Mouse (Mus musculus): ENCODE data around the gene Mtm1. TPM values are rescaled to one million over a fixed set of nuclear protein-coding genes. Genes with fewer than 3 reads are reported as not detected.

The Mtm1 gene
- polyA plus RNA-seq, 1 experiment from 2014 or later = 6.3 TPM

DNA sequence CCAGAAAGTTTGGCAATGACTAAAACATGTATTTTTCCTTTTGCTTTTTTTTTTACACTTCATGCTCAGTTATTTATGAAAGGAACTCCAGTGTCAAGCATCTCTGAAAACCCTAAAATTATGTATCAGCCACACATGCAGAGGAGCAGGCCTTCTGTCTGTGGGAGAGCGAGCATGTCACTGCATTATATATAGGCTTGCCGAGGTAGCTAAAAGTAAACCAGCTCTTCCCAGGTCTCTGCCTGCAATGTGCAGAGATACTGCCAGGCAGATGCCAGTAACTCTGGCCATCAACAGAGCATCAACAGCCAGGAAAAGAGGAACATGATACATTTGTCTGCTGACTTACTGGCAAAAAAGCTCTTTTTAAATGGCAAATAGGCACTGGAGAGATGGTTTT lies 83.6 kb downstream of the Mtm1 start:
- Histone ChIP-seq H3K27ac (replicated peaks) (no peak overlapping the region), H3K9me3 (ENCODE audit: control insufficient read depth, low read length) (no peaks in the 10 kb centered on the region), H3K27me3 (ENCODE audit: control insufficient read depth, insufficient read depth, low read length) (no peaks in the 10 kb centered on the region), H3K36me3 (ENCODE audit: control insufficient read depth, insufficient read depth, low read length) (no peaks in the 10 kb centered on the region), H3K4me1 (replicated peaks; ENCODE audit: control insufficient read depth, insufficient read depth) (no peaks in the 10 kb centered on the region), H3K4me3 (ENCODE audit: low read depth, low read length) (no peak overlapping the region), H3K9ac (ENCODE audit: low read length) (no peak overlapping the region), H3K4me2 (replicated peaks; ENCODE audit: low read depth) (no peak overlapping the region)
- no peak for TF ChIP-seq EP300 (optimal IDR thresholded peaks at IDR 0.05)
- TF ChIP-seq CTCF (IDR thresholded peaks at IDR 0.05; ENCODE audit: low read depth) = no peak
- DNase-seq (ENCODE audit: low spot score) (no peak), ATAC-seq (ENCODE audit: low FRiP score, low TSS enrichment) (no peak)
- 94% methylated on average over 2 of the region's 2 CpGs for WGBS

DNA sequence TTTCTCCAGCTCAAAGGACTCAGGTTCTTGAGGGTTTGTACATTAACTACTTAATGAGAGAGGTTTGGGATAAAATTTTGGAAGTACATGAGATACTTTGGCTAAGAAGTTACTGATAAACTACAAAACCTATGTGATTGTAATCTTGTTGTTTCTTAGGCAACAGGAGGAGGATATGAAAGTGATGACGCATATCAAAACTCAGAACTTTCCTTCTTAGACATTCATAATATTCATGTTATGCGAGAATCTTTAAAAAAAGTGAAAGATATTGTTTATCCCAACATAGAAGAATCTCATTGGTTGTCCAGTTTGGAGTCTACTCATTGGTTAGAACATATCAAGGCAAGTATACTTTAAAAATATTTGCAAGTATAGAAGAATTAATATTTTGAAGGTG lies 85.4 kb downstream of the Mtm1 start:
- H3K4me2 ChIP-seq (replicated peaks; ENCODE audit: low read depth) = no peak overlapping the region
- DNase-seq (ENCODE audit: low spot score) (no peak), ATAC-seq (ENCODE audit: low FRiP score, low TSS enrichment) (no peak)
- no peaks in the 10 kb centered on the region for H3K27me3 ChIP-seq (ENCODE audit: control insufficient read depth, insufficient read depth, low read length)
- 82% methylated on average over 2 of the region's 2 CpGs for WGBS
- H3K9me3 ChIP-seq (ENCODE audit: control insufficient read depth, low read length) = no peaks in the 10 kb centered on the region
- H3K9ac ChIP-seq (ENCODE audit: low read length) = no peak overlapping the region
- H3K27ac ChIP-seq (replicated peaks) = no peak overlapping the region
- no peaks in the 10 kb centered on the region for H3K4me1 ChIP-seq (replicated peaks; ENCODE audit: control insufficient read depth, insufficient read depth)
- no peak overlapping the region for H3K4me3 ChIP-seq (ENCODE audit: low read depth, low read length)
- TF ChIP-seq EP300 (optimal IDR thresholded peaks at IDR 0.05) (no peak), CTCF (IDR thresholded peaks at IDR 0.05; ENCODE audit: low read depth) (no peak)
- no peaks in the 10 kb centered on the region for H3K36me3 ChIP-seq (ENCODE audit: control insufficient read depth, insufficient read depth, low read length)

DNA sequence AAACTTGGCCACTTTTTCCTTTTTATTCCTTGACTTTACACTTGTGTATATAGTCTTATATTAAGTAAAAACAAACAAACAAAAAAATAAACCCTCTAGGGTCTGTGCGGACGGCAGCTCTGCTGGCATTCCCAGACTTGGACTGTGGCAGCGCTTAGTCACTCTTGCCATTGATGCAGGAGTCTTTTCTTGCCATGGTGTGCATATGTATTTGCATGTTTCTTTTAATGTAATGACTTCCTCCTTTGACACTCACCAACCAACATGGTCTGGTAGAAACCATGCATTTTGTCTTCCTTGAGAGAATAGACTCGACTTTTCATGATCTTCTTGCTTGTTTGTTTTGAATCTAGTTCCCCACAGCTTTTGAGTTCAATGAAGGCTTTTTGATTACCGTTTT lies 91.6 kb downstream of the Mtm1 start:
- WGBS = 81% methylated on average over 5 of the region's 5 CpGs
- Histone ChIP-seq H3K27me3 (ENCODE audit: control insufficient read depth, insufficient read depth, low read length) (no peaks in the 10 kb centered on the region), H3K9ac (ENCODE audit: low read length) (no peak overlapping the region), H3K27ac (replicated peaks) (no peak overlapping the region), H3K4me2 (replicated peaks; ENCODE audit: low read depth) (no peak overlapping the region), H3K36me3 (ENCODE audit: control insufficient read depth, insufficient read depth, low read length) (no peaks in the 10 kb centered on the region), H3K4me1 (replicated peaks; ENCODE audit: control insufficient read depth, insufficient read depth) (no peaks in the 10 kb centered on the region), H3K4me3 (ENCODE audit: low read depth, low read length) (no peak overlapping the region), H3K9me3 (ENCODE audit: control insufficient read depth, low read length) (no peaks in the 10 kb centered on the region)
- no peak for DNase-seq (ENCODE audit: low spot score)
- TF ChIP-seq EP300 (optimal IDR thresholded peaks at IDR 0.05) = no peak
- TF ChIP-seq CTCF (IDR thresholded peaks at IDR 0.05; ENCODE audit: low read depth) = no peak
- ATAC-seq (ENCODE audit: low FRiP score, low TSS enrichment) = no peak

DNA sequence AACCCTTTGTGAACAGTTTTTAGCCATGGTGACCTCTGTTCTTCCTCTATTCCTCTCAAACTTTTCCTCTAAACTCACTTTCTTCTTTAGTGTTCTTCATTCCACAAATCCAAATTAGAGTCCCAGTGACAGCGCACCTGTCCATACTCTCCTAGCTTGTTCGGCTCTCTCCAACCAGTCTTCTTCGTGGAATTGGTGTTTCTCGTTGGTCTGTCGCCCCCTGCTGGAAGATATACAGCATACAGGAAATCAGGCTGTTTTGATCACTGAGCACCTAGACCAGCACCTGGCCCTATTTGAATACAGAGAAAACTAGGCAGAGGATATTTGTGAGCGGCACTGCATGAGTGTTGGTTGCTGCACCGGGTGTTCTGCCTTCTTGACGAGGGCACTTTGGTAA lies 100.7 kb downstream of the Mtm1 start:
- H3K36me3 ChIP-seq (ENCODE audit: control insufficient read depth, insufficient read depth, low read length) = no peaks in the 10 kb centered on the region
- DNase-seq (ENCODE audit: low spot score) = peak; percentile 26
- no peak overlapping the region for H3K4me3 ChIP-seq (ENCODE audit: low read depth, low read length)
- no peak for ATAC-seq (ENCODE audit: low FRiP score, low TSS enrichment)
- no peak overlapping the region for H3K4me2 ChIP-seq (replicated peaks; ENCODE audit: low read depth)
- TF ChIP-seq EP300 (optimal IDR thresholded peaks at IDR 0.05) = no peak
- peak; percentile 87 for TF ChIP-seq CTCF (IDR thresholded peaks at IDR 0.05; ENCODE audit: low read depth)
- no peak overlapping the region for H3K9ac ChIP-seq (ENCODE audit: low read length)
- H3K9me3 ChIP-seq (ENCODE audit: control insufficient read depth, low read length) = no peaks in the 10 kb centered on the region
- H3K27me3 ChIP-seq (ENCODE audit: control insufficient read depth, insufficient read depth, low read length) = no peaks in the 10 kb centered on the region
- no peak overlapping the region for H3K27ac ChIP-seq (replicated peaks)
- 24% methylated on average over 8 of the region's 8 CpGs for WGBS
- H3K4me1 ChIP-seq (replicated peaks; ENCODE audit: control insufficient read depth, insufficient read depth) = no peaks in the 10 kb centered on the region

DNA sequence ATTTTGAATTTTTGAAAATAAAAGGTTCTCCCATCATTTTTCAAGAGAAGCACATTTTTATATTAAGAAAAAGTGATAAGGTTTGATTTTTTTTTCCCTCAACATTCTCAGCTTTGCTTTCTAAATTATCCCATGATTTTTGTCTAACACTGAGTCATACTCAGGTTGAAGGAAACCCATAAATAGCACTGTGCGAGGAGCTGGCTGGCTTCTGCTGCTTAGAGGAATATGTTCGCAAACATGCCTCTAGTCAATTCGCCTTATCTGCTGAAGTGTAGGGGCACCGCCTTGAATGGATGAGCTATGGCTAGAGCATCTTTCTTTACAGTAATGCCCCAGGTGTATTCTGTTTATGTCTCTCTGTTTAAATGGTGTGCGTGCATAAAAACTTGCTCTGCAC lies 103.8 kb downstream of the Mtm1 start:
- Histone ChIP-seq H3K27me3 (ENCODE audit: control insufficient read depth, insufficient read depth, low read length) (no peaks in the 10 kb centered on the region), H3K4me1 (replicated peaks; ENCODE audit: control insufficient read depth, insufficient read depth) (no peaks in the 10 kb centered on the region), H3K27ac (replicated peaks) (no peak overlapping the region), H3K4me3 (ENCODE audit: low read depth, low read length) (no peak overlapping the region), H3K4me2 (replicated peaks; ENCODE audit: low read depth) (no peak overlapping the region), H3K9ac (ENCODE audit: low read length) (no peak overlapping the region), H3K9me3 (ENCODE audit: control insufficient read depth, low read length) (no peaks in the 10 kb centered on the region), H3K36me3 (ENCODE audit: control insufficient read depth, insufficient read depth, low read length) (no peaks in the 10 kb centered on the region)
- no peak for ATAC-seq (ENCODE audit: low FRiP score, low TSS enrichment)
- no peak for DNase-seq (ENCODE audit: low spot score)
- WGBS = 76% methylated on average over 5 of the region's 5 CpGs
- TF ChIP-seq EP300 (optimal IDR thresholded peaks at IDR 0.05) (no peak), CTCF (IDR thresholded peaks at IDR 0.05; ENCODE audit: low read depth) (no peak)

DNA sequence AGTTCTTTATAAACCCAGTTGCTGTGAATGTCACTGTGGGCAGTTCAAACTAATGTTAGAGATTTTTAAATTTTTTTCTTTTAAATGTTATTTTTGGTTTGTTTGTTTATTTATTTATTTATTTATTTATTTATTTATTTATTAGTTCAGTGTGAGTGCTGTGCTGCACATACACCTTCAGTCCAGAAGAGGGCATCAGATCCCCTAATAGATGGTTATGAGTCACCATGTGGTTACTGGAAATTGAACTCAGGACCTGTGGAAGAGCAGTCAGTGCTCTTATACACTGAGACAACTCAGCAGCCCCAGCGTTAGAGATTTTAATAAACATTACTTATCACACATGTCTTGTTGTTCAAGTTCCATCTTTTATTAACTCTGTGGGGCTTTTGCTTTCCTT lies 141.5 kb downstream of the Mtm1 start:
- Histone ChIP-seq H3K4me1 (replicated peaks; ENCODE audit: control insufficient read depth, insufficient read depth) (no peaks in the 10 kb centered on the region), H3K9ac (ENCODE audit: low read length) (no peak overlapping the region), H3K4me3 (ENCODE audit: low read depth, low read length) (no peak overlapping the region), H3K27me3 (ENCODE audit: control insufficient read depth, insufficient read depth, low read length) (no peaks in the 10 kb centered on the region), H3K4me2 (replicated peaks; ENCODE audit: low read depth) (no peak overlapping the region), H3K27ac (replicated peaks) (no peak overlapping the region), H3K9me3 (ENCODE audit: control insufficient read depth, low read length) (no peaks in the 10 kb centered on the region), H3K36me3 (ENCODE audit: control insufficient read depth, insufficient read depth, low read length) (no peaks in the 10 kb centered on the region)
- WGBS = 65% methylated on average over 1 of the region's 1 CpGs
- peak; percentile 45 for TF ChIP-seq CTCF (IDR thresholded peaks at IDR 0.05; ENCODE audit: low read depth)
- TF ChIP-seq EP300 (optimal IDR thresholded peaks at IDR 0.05) = no peak
- DNase-seq (ENCODE audit: low spot score) = no peak
- no peak for ATAC-seq (ENCODE audit: low FRiP score, low TSS enrichment)
